Mouse (Mus musculus) kidney, postnatal 4 days (tissue): ENCODE measurements around the gene Gm20695.
"Not testable (repeated sequence)": the region's sequence is repeated elsewhere in the genome, so short reads cannot be mapped to it uniquely, and the experiment has no call there.

Source experiments
- DNase-seq, 2 experiments: peaks; one replicate each; pipeline ENCODE4 v3.0.0; 2021; ENCODE audit warnings: mixed read lengths in 2 of 2

The Gm20695 gene

DNA sequence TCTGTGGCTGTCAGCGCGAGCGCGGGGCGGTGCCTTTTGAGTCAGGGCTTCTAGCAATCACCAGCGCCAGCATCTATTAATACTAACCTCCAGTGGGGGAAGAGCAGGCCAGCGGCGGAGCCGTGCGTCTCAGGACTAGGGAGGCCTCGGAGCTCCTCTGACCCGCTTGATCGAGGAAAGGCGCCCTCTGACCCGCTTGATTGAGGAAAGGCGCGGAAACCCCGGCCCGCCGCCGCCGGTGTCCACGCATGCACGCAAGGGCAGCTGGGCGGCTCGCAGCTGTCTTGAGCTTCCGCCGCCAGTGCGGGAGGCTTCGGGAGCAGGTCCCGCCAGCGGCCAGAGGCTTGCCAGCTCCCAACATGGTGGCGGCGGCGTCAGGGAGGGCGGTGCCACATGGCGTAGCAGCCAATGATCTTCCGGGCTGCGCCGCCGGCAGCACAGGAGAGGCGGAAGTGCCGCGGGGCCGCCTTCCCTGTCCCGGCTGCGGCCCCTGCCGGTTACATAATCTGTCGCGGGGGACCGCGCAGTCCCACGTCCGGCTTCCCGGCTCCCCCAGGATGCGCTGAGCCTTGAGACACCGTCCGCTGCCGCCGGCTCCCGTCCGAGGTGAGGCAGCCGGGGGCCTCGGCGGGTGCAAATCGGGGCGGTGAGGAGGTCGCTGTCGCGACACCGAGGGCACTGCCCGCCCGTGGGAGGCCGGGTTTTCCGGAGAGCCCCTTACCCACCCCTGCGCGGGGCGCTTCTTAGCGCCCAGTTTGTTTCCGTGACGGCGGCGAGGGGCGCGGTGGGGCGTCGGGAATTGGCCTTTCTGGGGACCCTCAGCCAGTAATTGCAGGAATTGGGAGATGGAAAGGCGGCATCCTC is at the start of gene Gm20695, which contains the start of gene Zfp597:
Gene Gm20695 (plus strand): TSS at position 448 of the 864 bp plus-strand sequence.
Gene Zfp597 (minus strand): TSS at position 361 of the 864 bp plus-strand sequence.
- DNase-seq, result peak; percentile 97 to 98

DNA sequence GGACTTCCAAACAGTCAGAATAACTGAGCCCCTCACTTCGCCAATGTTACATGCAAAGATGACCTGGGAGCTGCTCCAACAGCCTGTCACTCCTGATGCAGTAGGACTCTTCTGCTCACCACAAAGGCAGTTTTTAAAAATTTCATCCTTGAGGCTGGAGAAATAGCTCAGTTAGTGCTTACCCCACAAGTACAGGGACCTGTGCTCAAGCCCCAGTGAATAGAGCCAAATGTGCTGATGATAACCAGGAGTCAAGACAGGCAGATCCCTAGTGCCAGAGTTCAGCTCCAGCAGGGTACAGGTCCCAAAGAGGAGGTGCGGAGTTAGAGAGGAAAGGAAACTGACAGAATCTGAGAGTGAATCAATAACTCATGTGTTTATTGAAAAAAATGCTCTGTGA is 49.0 kb upstream of the Gm20695 start:
- no peak for DNase-seq

DNA sequence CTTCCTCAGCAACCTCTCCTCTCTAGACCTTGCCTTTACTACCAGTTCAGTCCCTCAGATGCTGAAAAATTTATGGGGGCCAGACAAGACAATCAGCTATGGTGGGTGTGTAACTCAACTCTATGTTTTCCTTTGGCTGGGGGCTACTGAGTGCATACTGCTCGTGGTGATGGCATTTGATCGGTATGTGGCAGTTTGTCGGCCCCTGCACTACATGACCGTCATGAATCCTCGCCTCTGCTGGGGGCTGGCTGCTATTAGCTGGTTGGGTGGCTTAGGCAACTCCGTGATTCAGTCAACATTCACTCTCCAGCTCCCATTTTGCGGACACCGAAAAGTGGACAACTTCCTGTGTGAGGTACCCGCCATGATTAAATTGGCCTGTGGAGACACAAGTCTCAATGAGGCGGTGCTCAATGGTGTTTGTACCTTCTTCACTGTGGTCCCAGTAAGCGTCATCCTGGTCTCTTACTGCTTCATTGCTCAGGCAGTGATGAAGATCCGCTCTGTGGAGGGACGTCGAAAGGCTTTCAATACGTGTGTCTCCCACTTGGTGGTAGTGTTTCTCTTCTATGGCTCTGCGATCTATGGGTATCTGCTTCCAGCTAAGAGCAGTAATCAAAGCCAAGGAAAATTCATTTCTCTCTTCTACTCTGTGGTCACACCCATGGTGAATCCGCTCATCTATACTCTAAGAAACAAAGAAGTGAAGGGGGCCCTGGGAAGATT is 45.1 kb upstream of the Gm20695 start:
- DNase-seq, result peak in 1 of 2 experiments; percentile 45

DNA sequence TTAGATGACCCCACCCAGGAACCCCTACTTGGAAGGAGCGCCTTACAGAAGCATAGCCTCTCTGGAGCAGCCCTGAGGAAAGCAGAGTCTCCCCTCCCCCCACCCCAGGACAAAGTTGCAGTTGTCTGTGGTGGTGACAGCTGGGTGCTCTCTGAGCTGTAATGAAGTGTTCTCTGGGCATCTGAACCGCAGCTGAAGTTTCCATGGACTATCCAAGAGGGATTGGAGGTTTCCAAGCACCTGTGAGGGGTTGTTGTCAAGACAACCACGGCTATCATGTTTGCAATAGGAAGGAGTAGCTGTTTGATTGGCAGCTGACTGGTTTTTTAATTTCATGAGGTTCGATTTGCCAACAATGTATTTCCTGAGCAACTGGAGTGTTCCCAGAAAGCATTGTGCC is 41.5 kb upstream of the Gm20695 start:
- DNase-seq, result no peak

DNA sequence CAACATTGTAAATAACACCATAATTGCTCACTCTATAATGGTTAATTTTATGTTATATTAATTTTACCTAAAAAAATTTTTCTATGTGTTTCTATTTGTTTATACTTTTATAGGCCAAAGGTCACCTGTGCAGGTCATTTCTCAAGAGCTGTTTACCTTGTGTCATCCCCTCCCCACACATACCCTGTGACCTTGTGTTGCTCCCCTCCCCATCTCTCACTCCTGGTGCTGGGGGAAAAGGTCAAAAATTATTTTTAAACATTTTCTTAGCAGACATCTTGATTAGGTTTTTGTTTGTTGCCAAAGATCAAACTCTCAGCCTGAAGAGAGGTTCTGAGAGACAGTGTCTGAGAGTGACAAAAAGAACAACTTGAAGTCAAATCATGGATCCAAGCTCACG is 40.7 kb upstream of the Gm20695 start:
- DNase-seq, result no peak

DNA sequence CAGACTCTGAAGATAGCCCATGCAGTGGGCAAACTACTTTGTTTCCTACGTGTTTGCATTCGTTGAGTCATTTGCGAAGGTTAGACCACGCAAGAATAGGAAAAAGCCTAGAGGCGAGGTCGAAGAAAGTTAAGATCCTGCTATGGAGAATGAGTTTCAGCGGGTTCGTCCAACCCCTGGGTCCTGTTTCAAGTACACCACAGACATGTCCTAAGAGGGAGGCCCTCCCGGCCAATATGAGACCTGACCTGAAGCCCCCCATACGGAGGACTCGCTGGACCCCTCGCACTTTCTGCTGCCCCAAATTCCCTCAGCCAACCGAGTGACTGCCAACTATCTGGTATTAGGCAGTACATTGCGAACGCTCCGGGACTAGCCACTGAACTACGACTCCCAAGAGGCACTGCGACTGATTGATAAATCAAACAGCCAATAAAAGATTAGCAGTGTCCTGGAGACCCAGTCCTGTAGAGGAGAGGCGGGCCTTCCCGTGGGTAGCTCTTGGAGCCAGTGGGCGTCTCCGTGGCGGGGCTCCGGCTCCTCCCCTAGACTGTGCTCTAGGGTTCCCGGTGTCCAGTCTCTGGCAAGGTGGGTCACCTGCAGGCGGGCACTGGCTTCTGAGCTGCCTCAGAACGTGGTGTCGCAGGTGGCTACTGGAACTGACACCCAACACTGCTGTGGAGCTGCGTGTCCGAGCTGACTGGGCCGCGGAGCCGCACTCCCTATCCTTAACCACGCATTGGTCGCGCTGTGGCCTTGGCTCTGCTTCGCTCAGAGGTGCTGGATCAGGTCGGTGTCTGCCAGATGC is 37.5 kb upstream of the Gm20695 start, which contains the start of gene Zfp174:
Gene Zfp174 (plus strand): TSS at position 558 of the 808 bp plus-strand sequence.
- peak; percentile 91 to 95 for DNase-seq

DNA sequence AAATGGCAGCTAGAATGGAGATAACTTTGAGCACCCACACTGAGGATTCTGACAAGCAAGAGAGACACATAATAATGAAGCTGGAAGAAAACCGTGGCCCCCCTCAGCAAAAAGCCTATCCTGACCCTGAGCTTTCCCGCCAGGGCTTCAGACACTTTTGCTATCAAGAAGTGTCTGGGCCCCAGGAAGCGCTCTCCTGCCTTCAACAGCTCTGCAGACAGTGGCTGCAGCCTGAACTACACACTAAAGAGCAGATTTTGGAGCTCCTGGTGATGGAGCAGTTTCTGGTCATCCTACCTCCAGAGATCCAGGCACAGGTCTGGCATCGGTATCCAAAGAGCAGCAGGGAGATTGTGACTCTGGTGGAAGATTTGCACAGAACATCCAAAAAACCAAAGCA is 36.6 kb upstream of the Gm20695 start:
- DNase-seq, result no peak

DNA sequence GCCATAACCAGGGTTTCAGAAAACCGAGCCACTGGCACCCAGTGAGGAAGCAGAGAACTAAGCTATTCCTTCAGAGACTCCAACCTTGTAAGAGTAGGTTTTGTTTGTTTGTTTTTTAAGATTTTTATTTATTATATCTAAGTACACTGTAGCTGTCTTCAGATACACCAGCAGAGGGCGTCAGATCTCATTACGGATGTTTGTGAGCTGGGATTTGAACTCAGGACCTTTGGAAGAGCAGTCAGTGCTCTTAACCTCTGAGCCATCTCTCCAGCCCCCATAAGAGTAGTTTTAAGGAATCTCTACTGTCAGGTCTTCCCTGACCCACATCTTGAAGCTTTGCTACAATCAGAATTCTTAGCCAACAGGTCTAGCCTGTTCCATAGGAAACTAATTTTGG is 36.0 kb upstream of the Gm20695 start:
- DNase-seq, result no peak

DNA sequence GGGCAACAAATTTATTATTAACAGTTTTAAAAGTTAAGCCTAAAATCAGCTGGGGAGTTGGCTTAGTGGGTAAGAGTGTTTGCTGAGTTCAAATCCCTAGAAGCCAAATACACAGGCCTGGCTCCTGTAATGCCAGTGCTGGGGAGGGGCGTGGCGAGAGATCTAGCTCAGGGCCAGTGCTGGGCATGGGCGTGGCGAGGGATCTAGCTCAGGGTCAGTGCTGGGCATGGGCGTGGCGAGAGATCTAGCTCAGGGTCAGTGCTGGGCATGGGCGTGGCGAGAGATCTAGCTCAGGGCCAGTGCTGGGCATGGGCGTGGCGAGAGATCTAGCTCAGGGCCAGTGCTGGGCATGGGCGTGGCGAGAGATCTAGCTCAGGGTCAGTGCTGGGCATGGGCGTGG is 33.1 kb upstream of the Gm20695 start:
- not testable (repeated sequence) for DNase-seq

DNA sequence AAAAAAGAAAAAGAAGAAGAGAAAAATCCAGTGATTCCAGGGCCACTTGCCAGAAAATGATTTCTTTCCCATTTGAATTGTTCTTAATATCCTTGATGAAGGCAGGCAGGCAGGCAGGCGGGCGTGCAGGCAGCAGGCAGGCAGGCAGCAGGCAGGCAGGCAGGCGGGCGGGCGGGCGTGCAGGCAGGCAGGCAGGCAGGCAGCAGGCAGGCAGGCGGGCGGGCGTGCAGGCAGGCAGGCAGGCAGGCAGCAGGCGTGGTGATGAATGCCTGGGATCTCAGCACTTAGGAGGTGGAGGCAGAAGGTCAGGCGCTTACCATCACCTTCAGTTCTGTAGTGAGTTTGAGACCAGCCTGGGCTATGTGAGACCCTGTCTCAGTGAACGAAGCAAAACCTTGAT is 31.9 kb upstream of the Gm20695 start:
- DNase-seq, result no peak

DNA sequence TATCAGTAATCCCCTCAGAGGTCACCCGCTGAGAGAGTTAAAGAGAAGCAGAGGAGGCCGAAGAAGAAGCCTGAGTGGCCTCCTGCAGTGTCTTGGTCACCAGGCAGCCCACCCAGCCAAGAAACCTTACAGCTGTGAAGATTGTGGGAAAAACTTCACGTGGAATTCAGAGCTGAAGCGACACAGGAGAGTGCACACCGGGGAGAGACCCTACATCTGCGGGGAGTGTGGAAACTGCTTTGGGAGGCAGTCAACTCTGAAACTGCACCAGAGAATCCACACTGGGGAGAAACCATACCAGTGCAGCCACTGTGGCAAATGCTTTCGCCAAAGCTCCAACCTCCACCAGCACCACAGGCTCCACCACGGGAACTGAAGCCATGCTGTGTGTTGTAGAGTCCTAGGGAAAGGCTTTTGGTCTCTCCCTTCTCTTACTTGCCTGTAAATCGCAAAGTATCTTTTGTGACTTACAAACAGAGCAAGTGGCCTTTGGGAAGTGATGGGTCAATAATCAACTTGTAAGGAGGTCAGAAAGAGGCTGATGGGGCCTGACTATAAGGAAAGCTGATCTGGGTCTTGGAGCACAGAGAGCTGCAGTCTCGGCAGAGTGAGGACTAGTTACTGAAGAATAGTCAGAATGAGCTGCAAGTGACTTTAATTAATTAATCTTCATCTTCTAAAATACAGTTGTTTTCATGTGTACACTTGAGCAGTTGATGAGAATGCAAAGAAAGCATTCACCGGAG is 29.8 kb upstream of the Gm20695 start:
- no peak for DNase-seq

DNA sequence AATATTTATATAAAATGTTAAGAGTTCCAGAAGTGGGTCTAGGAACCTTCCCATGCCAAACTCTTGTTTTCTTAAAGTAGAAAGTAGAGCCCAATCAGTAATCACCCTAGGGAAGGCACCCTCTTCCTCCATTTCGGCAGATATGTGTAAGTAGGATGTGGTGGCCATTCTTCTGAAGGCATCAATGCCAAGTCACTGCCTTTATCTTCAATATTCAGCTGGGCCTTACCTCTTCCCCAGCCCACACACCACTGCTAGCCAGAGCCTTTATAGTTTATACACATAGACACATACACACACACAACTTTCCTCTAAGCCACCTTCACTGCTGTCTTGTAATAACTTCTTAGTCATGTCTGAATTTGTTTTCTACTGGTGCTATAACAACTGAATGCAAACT is 28.7 kb upstream of the Gm20695 start:
- DNase-seq, result no peak

DNA sequence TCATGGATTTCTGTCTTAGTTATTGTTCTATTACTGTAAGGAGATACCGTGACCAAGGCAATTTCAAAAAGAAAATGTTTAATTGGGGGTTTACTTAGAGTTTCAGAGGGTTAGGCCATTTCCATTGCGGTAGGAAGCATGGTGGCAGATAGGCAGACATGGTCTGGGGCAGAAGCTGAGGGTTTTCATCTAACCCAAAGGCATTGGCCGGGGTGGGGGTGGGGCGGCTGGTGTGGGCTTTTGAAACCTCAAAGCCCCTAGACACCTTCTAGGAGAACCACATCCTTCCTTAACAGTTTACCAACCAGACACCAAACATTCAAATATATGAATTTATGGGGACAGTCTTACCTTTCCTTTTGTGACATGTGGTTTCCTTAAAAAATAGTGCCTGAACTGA is 25.2 kb upstream of the Gm20695 start:
- DNase-seq, result no peak

DNA sequence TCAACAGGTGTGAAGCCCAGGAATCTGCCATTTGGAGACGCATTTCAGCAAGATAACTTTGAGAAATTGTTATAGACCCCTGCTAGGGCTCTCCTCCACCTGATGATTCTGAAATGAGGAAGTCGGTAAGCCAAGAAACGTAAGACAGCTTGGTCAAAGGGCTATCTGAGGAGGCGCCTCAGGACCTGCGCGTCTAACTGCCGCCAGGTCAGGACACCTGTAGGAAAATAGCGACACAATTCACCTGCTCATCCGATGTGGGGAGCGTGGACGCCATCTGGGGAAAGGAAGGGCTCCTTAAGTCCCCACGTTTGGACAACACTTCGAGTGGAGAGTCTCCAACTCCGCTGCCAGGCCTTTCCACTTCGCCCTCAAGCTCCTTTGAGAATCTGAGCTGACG is 12.6 kb upstream of the Gm20695 start:
- DNase-seq, result no peak

DNA sequence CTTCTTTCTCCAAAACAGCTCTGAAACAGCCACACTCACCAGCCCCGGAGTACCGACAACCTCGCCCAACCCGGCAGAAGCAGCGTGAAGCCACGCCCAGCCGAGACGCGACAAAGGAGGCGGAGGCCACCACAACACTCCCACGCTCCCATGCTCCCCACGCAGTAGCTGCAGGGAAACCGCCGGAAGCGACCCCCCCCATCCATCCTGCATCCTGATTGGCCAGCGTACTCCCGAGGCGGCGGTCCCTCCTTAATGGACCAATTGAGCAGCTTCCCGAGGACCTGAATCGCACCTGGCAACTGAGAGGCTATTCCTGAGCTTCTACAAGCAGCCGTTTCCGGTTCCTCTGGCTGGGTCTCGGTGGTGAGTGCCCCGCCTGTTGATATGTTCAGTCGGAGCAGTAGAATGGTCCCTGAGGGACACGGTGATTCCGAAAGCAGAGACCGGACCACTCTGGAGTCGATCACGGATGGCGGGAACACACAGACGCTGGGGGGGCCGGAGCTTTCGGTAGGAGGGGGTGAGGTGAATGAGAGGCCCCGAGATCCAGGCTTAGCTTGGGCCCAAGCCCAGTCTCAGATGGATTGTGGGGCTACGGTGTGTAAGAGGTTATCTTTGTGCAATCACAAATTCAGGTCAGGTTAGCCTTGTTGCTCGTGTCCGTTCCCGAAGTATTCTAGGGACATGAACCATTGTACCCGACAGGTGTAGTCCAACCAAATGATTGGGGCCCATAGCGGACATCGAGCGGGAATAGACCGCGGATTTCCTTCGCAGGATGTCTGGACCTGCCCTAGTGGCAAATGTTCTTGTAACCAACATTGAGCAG is 12.0 kb upstream of the Gm20695 start, which contains the start of gene Naa60:
Gene Naa60 (plus strand): TSS at position 160 of the 832 bp plus-strand sequence.
- DNase-seq, result peak; percentile 95 to 97

DNA sequence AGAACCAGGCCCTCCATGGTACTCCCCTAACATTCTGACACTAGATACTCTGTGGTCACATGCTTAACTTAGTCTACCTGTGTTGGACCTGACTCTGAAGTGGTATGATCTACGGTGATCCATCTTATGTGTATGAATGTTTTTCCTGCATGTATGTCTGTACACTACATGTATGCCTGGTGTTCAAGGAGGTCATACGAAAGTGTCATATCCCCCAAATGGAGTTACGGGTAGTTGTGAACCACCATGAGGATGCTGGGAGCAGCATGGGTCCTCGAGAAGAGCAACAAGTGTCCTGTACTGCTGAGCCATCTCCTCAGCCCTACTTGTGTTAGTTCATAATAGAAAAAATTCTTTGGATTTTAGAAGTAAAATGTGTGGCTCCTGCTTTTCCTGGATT is 8.1 kb upstream of the Gm20695 start:
- no peak for DNase-seq

DNA sequence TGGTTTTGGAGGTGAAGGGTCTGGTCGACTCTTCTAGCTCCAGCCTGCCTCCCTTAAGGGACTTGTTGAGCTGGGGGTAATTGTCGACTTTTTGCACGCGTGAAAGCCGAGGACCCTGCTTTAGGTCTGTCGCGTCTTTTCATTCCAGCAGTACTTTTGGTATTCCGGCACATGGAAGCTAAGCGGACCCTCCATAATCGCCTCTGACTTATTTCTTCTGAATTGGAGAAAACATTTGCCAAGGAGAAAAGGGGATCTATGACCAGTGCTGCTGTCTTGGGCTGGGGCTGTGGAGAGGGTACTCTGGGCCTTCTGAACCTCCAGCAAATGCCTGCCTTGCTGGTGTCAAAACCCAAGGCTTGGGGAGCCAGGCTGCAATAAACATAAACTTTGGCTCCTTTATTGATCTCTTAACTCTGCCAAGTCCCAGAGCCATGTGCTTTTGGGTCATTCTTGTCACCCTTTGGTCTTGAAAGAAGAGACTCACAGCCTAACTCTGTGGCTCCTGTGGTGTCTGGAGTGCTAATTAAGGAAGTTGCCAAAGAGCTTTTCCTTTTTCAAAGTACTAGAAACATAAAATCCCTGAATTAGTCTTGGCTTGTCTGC is 720 bp downstream of the Gm20695 start:
- no peak for DNase-seq

DNA sequence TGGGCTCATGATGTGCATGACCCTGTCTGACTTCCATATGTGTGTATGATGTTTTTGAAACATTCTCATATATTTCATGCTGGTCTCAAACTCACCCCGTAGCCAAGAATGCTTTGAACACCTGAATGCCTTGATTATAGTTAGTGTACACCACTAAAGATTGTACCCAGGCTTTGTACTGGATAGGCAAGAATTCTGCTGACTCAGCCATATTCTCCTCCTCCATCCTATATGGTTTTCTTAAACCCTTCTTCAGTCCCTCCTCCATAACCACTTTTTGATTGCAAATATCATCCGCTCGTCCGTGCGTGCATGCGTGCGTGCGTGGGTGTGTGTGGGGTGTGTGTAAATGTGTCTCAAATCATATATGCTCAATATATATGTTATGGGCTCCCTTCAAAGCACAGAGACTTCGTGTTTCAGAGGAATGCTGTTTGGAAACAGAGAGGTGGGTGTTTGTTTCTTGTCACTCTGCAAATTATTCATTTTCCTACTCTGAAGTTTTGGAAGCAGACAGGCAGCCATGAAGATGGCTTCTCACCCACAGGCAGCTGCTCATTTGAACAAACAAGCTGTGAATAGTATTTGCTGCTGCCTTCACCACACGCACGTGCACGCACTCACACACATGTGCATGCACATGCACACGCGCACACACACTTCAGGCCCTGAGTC is 7.3 kb downstream of the Gm20695 start:
- DNase-seq, result no peak

DNA sequence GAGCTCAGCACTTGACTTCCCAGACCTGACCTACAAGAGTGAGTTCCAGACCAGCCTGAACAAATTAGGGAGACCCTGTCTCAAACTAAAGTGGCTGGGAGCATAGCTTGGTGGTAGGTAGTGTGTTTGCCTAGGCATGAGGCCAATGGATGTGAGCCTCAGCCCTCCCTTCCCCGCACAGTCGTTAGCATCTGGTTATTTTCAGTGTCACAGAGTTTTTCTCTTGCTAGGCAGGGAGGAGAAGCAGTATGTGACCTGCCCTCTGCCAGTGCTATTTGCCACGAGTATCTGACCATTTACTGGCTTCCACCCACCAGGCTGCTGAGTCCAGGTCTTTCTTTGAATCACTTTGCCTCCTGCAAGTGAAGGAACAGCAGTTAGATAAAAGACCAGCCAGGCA is 9.3 kb downstream of the Gm20695 start:
- no peak for DNase-seq

DNA sequence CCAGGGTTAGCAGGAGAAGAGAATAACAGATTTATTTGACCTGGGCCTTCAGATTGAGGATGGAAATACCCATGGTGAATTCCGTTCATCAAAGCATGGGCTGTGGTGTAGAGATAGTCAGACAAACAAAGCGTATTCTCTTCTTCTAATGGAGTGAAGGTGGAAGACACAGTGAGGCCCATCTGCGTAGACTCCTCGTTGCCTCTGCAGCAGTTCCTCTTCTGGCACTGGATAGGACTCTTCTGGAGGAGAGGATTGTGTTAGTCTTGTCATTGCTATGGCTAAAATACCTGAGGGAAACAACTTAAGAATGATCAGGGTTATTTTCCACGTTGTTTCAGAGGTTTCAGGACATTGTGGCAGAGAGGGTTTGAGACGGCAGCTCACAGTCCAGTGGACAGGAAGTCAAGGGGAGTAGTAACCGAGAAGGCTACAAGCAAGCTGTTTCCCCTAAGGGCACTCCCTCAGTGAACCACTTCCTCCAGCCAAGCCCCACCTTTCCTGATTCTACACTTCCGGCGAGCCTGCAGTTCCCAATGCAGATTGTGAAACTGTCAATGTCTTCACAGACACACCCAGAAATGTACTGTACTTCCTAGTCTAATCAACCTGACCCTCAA is 10.8 kb downstream of the Gm20695 start:
- DNase-seq, result peak; percentile 24 to 43
